Comparison of ENCODE assay signal across 22 mouse cellular contexts in the genomic region with DNA sequence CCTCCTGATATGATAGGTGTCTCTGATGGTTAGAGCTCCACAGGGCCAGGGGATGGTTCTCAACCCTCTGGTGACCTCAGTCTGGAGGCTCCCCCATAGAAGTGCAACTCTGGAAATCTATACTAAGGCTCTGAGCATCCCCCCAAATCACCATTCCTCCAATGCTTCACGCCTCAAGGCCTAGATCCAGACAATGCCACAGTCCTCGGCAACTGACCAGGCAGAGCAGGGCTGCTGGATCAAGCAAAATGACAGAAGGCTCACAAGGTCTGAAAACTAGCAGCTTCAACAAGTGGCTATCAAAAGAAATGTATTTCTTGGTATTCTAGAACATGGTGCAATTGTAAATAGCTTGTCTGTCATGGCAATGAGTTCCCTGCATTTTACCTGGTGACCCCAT. TPM values are rescaled to one million over a fixed set of nuclear protein-coding genes. Genes with fewer than 3 reads are reported as not detected.
DNase-seq lines count a peak whose midpoint lies in the region; ATAC-seq lines count a peak whose summit lies in the region.
"Had no signal": no experiment of that assay in that cellular context is flagged by ENCODE, and none has a peak within 500 bp of the region (broad histone marks: within the 10 kb centered on the region; RNA-seq: fewer than 3 reads in every experiment).

No protein-coding gene starts in this region.

- H3K36me3 ChIP-seq in forebrain, embryonic 10.5 days (replicated peaks): peaks cover 57% of the 10 kb centered on the region
- H3K36me3 ChIP-seq in forebrain, embryonic 14.5 days (ENCODE audit: control insufficient read depth, insufficient read depth, low read length): peaks cover 41% of the 10 kb centered on the region
- peaks cover 51% of the 10 kb centered on the region for H3K36me3 ChIP-seq in hindbrain, embryonic 10.5 days
- peaks cover 51% of the 10 kb centered on the region for H3K36me3 ChIP-seq in hindbrain, embryonic 12.5 days
- peaks cover 26% of the 10 kb centered on the region for H3K36me3 ChIP-seq in liver, embryonic 11.5 days (ENCODE audit: control insufficient read depth, insufficient read depth, low read length)
- H3K36me3 ChIP-seq in liver, embryonic 12.5 days: peaks cover 37% of the 10 kb centered on the region
- H3K36me3 ChIP-seq in embryonic facial prominence, embryonic 10.5 days (replicated peaks): peaks cover 56% of the 10 kb centered on the region

- H3K4me2 ChIP-seq in forebrain, embryonic 14.5 days (ENCODE audit: low read length): no peak overlapping the region
- H3K4me2 ChIP-seq in hindbrain, embryonic 12.5 days (replicated peaks): no peak overlapping the region
- H3K4me2 ChIP-seq in liver, embryonic 11.5 days: no peak overlapping the region
- H3K4me2 ChIP-seq in liver, embryonic 12.5 days: no peak overlapping the region
- H3K4me2 ChIP-seq: embryonic facial prominence, embryonic 12.5 days; forebrain, embryonic 12.5 days; heart, embryonic 11.5 days; hindbrain, embryonic 13.5 days; intestine, embryonic 15.5 days had no signal

- ATAC-seq in forebrain, embryonic 14.5 days: no peak
- no peak for ATAC-seq in hindbrain, embryonic 12.5 days (ENCODE audit: low FRiP score)
- ATAC-seq in liver, embryonic 11.5 days (replicated peaks; ENCODE audit: low FRiP score): no peak
- no peak for ATAC-seq in liver, embryonic 12.5 days
- ATAC-seq: forebrain, postnatal 0 days; hindbrain, postnatal 0 days; intestine, embryonic 15.5 days had no signal

- H3K9ac ChIP-seq in forebrain, embryonic 14.5 days (ENCODE audit: low read length): no peak overlapping the region
- no peak overlapping the region for H3K9ac ChIP-seq in hindbrain, embryonic 12.5 days
- H3K9ac ChIP-seq in liver, embryonic 11.5 days (ENCODE audit: low read depth, low read length): no peak overlapping the region
- H3K9ac ChIP-seq in liver, embryonic 12.5 days: no peak overlapping the region
- H3K9ac ChIP-seq: embryonic facial prominence, embryonic 12.5 days; forebrain, embryonic 12.5 days; forebrain, postnatal 0 days; hindbrain, embryonic 13.5 days; intestine, embryonic 15.5 days had no signal

- H3K27ac ChIP-seq in forebrain, embryonic 10.5 days: no peak overlapping the region
- no peak overlapping the region for H3K27ac ChIP-seq in forebrain, embryonic 14.5 days (ENCODE audit: low read depth, low read length)
- no peak overlapping the region for H3K27ac ChIP-seq in hindbrain, embryonic 10.5 days
- H3K27ac ChIP-seq in hindbrain, embryonic 12.5 days: no peak overlapping the region
- no peak overlapping the region for H3K27ac ChIP-seq in liver, embryonic 11.5 days (ENCODE audit: low read depth, low read length)
- no peak overlapping the region for H3K27ac ChIP-seq in liver, embryonic 12.5 days
- no peak overlapping the region for H3K27ac ChIP-seq in embryonic facial prominence, embryonic 10.5 days (replicated peaks)
- H3K27ac ChIP-seq: embryonic facial prominence, embryonic 12.5 days; forebrain, embryonic 12.5 days; hindbrain, embryonic 13.5 days; hindbrain, postnatal 0 days; intestine, embryonic 15.5 days had no signal

- H3K4me1 ChIP-seq in forebrain, embryonic 10.5 days: peaks cover 14% of the 10 kb centered on the region
- H3K4me1 ChIP-seq in forebrain, embryonic 14.5 days (ENCODE audit: control insufficient read depth, insufficient read depth, low read length): peaks cover 6% of the 10 kb centered on the region; the same call in 1 of the 2 replicates
- H3K4me1 ChIP-seq in hindbrain, embryonic 10.5 days (replicated peaks): peaks cover 16% of the 10 kb centered on the region
- H3K4me1 ChIP-seq in hindbrain, embryonic 12.5 days: peaks cover 10% of the 10 kb centered on the region; the same call in 1 of the 2 replicates
- peaks cover 8% of the 10 kb centered on the region for H3K4me1 ChIP-seq in liver, embryonic 11.5 days (replicated peaks; ENCODE audit: control insufficient read depth, insufficient read depth, low read length)
- H3K4me1 ChIP-seq in liver, embryonic 12.5 days: peaks cover 16% of the 10 kb centered on the region
- peaks cover 13% of the 10 kb centered on the region for H3K4me1 ChIP-seq in embryonic facial prominence, embryonic 10.5 days
- H3K4me1 ChIP-seq: embryonic facial prominence, embryonic 12.5 days had no signal

- H3K27me3 ChIP-seq in forebrain, embryonic 10.5 days (ENCODE audit: poor library complexity, severe bottlenecking): peaks cover 11% of the 10 kb centered on the region; the same call in 1 of the 2 replicates
- H3K27me3 ChIP-seq in forebrain, embryonic 14.5 days (replicated peaks; ENCODE audit: control insufficient read depth, insufficient read depth, low read length): no peaks in the 10 kb centered on the region
- peaks cover 13% of the 10 kb centered on the region; the same call in 1 of the 2 replicates for H3K27me3 ChIP-seq in hindbrain, embryonic 10.5 days (ENCODE audit: insufficient read depth, poor library complexity, severe bottlenecking)
- H3K27me3 ChIP-seq in hindbrain, embryonic 12.5 days: no peaks in the 10 kb centered on the region; the same call in 1 of the 2 replicates
- no peaks in the 10 kb centered on the region for H3K27me3 ChIP-seq in liver, embryonic 11.5 days (replicated peaks; ENCODE audit: control insufficient read depth, insufficient read depth, low read length)
- H3K27me3 ChIP-seq in liver, embryonic 12.5 days (replicated peaks): peaks cover 21% of the 10 kb centered on the region
- H3K27me3 ChIP-seq in embryonic facial prominence, embryonic 10.5 days (replicated peaks; ENCODE audit: low read depth, poor library complexity, severe bottlenecking): peaks cover 8% of the 10 kb centered on the region
- H3K27me3 ChIP-seq: embryonic facial prominence, embryonic 12.5 days; intestine, embryonic 15.5 days had no signal

- WGBS in forebrain, embryonic 10.5 days: 83% methylated on average over 2 of the region's 2 CpGs
- WGBS in forebrain, embryonic 14.5 days: 85% methylated on average over 2 of the region's 2 CpGs
- WGBS in hindbrain, embryonic 10.5 days: 80% methylated on average over 2 of the region's 2 CpGs
- 88% methylated on average over 2 of the region's 2 CpGs for WGBS in hindbrain, embryonic 12.5 days
- whole genome bisulfite sequencing in liver, embryonic 11.5 days: 85% methylated on average over 2 of the region's 2 CpGs
- 61% methylated on average over 2 of the region's 2 CpGs for WGBS in liver, embryonic 12.5 days (ENCODE audit: insufficient replicate concordance)
- 90% methylated on average over 2 of the region's 2 CpGs for WGBS in embryonic facial prominence, embryonic 10.5 days

- peak; percentile 9 for DNase-seq in forebrain, embryonic 10.5 days (ENCODE audit: extremely low spot score, low spot score)
- no peak for DNase-seq in forebrain, embryonic 14.5 days (ENCODE audit: low spot score)
- peak; percentile 1 for DNase-seq in hindbrain, embryonic 10.5 days (ENCODE audit: low spot score)
- DNase-seq in liver, embryonic 11.5 days (ENCODE audit: low spot score): peak; percentile 11
- DNase-seq in embryonic facial prominence, embryonic 10.5 days (ENCODE audit: low spot score): peak; percentile 5
- DNase-seq in thymus, postnatal 10 days (ENCODE audit: low spot score in 2 of 2): no peak
- DNase-seq: adrenal gland, postnatal 14 days; cerebellum, adult 18-20 months; embryo, embryonic 11 days; forebrain, postnatal 0 days; gastrocnemius, postnatal 36 days; heart, adult 18-20 months; heart, postnatal 36 days had no signal

- no peaks in the 10 kb centered on the region for H3K9me3 ChIP-seq in forebrain, embryonic 10.5 days
- no peaks in the 10 kb centered on the region for H3K9me3 ChIP-seq in forebrain, embryonic 14.5 days (replicated peaks; ENCODE audit: control insufficient read depth, low read length)
- H3K9me3 ChIP-seq in hindbrain, embryonic 10.5 days: no peaks in the 10 kb centered on the region
- no peaks in the 10 kb centered on the region for H3K9me3 ChIP-seq in hindbrain, embryonic 12.5 days (replicated peaks)
- H3K9me3 ChIP-seq in liver, embryonic 11.5 days (ENCODE audit: control insufficient read depth, low read length): no peaks in the 10 kb centered on the region
- H3K9me3 ChIP-seq in liver, embryonic 12.5 days (replicated peaks): no peaks in the 10 kb centered on the region
- no peaks in the 10 kb centered on the region for H3K9me3 ChIP-seq in embryonic facial prominence, embryonic 10.5 days
- H3K9me3 ChIP-seq: embryonic facial prominence, embryonic 12.5 days; forebrain, embryonic 12.5 days; hindbrain, embryonic 13.5 days; intestine, embryonic 15.5 days had no signal

- H3K4me3 ChIP-seq in forebrain, embryonic 10.5 days: no peak overlapping the region
- no peak overlapping the region for H3K4me3 ChIP-seq in forebrain, embryonic 14.5 days (ENCODE audit: low read depth, low read length)
- H3K4me3 ChIP-seq in hindbrain, embryonic 10.5 days: no peak overlapping the region
- no peak overlapping the region for H3K4me3 ChIP-seq in hindbrain, embryonic 12.5 days
- H3K4me3 ChIP-seq in liver, embryonic 11.5 days (ENCODE audit: low read depth, low read length): no peak overlapping the region
- no peak overlapping the region for H3K4me3 ChIP-seq in liver, embryonic 12.5 days
- no peak overlapping the region for H3K4me3 ChIP-seq in embryonic facial prominence, embryonic 10.5 days
- H3K4me3 ChIP-seq: embryonic facial prominence, embryonic 12.5 days; forebrain, embryonic 12.5 days; hindbrain, embryonic 13.5 days; intestine, embryonic 15.5 days had no signal

RNA-seq across cellular contexts. Expression of gene Plpp2, which starts 4.2 kb away (rescaled TPM):
- 26.0 and 28.8 TPM in 2 replicates for polyA plus RNA-seq in forebrain, embryonic 10.5 days (2016; fragmentation: Nextera tagmentation; extraction: Ambion mirVana)
- polyA plus RNA-seq in forebrain, embryonic 14.5 days (2014; fragmentation: Nextera tagmentation; extraction: Ambion mirVana): 9.4 and 12.5 TPM in 2 replicates
- polyA plus RNA-seq in hindbrain, embryonic 10.5 days (2016; fragmentation: Nextera tagmentation; extraction: Ambion mirVana): 19.3 and 25.7 TPM in 2 replicates
- polyA plus RNA-seq in hindbrain, embryonic 12.5 days (2016; fragmentation: Nextera tagmentation; extraction: Ambion mirVana): 13.4 and 14.6 TPM in 2 replicates
- 27.1 and 30.1 TPM in 2 replicates for polyA plus RNA-seq in liver, embryonic 11.5 days (2014; fragmentation: Nextera tagmentation; extraction: Ambion mirVana)
- polyA plus RNA-seq in liver, embryonic 12.5 days (2016; fragmentation: Nextera tagmentation; extraction: Ambion mirVana): 18.0 and 19.9 TPM in 2 replicates
- polyA plus RNA-seq in embryonic facial prominence, embryonic 10.5 days (2016; fragmentation: Nextera tagmentation; extraction: Ambion mirVana): 28.4 and 29.2 TPM in 2 replicates

RNA-seq across cellular contexts. Expression of gene Mier2, which starts 17.2 kb away (rescaled TPM):
- polyA plus RNA-seq in forebrain, embryonic 10.5 days (2016; fragmentation: Nextera tagmentation; extraction: Ambion mirVana): 65.0 and 73.5 TPM in 2 replicates
- 35.3 and 43.7 TPM in 2 replicates for polyA plus RNA-seq in forebrain, embryonic 14.5 days (2014; fragmentation: Nextera tagmentation; extraction: Ambion mirVana)
- polyA plus RNA-seq in hindbrain, embryonic 10.5 days (2016; fragmentation: Nextera tagmentation; extraction: Ambion mirVana): 70.0 and 77.2 TPM in 2 replicates
- polyA plus RNA-seq in hindbrain, embryonic 12.5 days (2016; fragmentation: Nextera tagmentation; extraction: Ambion mirVana): 57.8 and 66.1 TPM in 2 replicates
- 33.1 and 36.5 TPM in 2 replicates for polyA plus RNA-seq in liver, embryonic 11.5 days (2014; fragmentation: Nextera tagmentation; extraction: Ambion mirVana)
- 20.1 and 20.5 TPM in 2 replicates for polyA plus RNA-seq in liver, embryonic 12.5 days (2016; fragmentation: Nextera tagmentation; extraction: Ambion mirVana)
- 76.4 and 77.3 TPM in 2 replicates for polyA plus RNA-seq in embryonic facial prominence, embryonic 10.5 days (2016; fragmentation: Nextera tagmentation; extraction: Ambion mirVana)

RNA-seq across cellular contexts. Expression of gene Theg, which starts 49.4 kb away (rescaled TPM):
- polyA plus RNA-seq in forebrain, embryonic 10.5 days (2016; fragmentation: Nextera tagmentation; extraction: Ambion mirVana): not detected in 2 replicates
- polyA plus RNA-seq in forebrain, embryonic 14.5 days (2014; fragmentation: Nextera tagmentation; extraction: Ambion mirVana): not detected in 2 replicates
- not detected in 2 replicates for polyA plus RNA-seq in hindbrain, embryonic 10.5 days (2016; fragmentation: Nextera tagmentation; extraction: Ambion mirVana)
- not detected in 2 replicates for polyA plus RNA-seq in hindbrain, embryonic 12.5 days (2016; fragmentation: Nextera tagmentation; extraction: Ambion mirVana)
- not detected in 2 replicates for polyA plus RNA-seq in liver, embryonic 11.5 days (2014; fragmentation: Nextera tagmentation; extraction: Ambion mirVana)
- not detected in 2 replicates for polyA plus RNA-seq in liver, embryonic 12.5 days (2016; fragmentation: Nextera tagmentation; extraction: Ambion mirVana)
- polyA plus RNA-seq in embryonic facial prominence, embryonic 10.5 days (2016; fragmentation: Nextera tagmentation; extraction: Ambion mirVana): not detected in 2 replicates
- polyA plus RNA-seq: embryonic facial prominence, embryonic 12.5 days; forebrain, embryonic 12.5 days; forebrain, postnatal 0 days; heart, embryonic 11.5 days; heart, embryonic 16.5 days; hindbrain, embryonic 13.5 days; hindbrain, postnatal 0 days; intestine, embryonic 15.5 days had no signal

Comparison
In these comparisons a context has a peak if more than half of its experiments do, and no peak if none do; other contexts are left out.
1. DNase-seq: peak in forebrain, embryonic 10.5 days (single experiment), hindbrain, embryonic 10.5 days (single experiment), liver, embryonic 11.5 days (single experiment) and embryonic facial prominence, embryonic 10.5 days (single experiment); none in forebrain, embryonic 14.5 days (single experiment) and thymus, postnatal 10 days (0 of 2).